Mouse (Mus musculus) brain, adult 2 months (tissue): Measurements from ENCODE around the gene Gpr12.
"Not testable (repeated sequence)": the region's sequence is repeated elsewhere in the genome, so short reads cannot be mapped to it uniquely, and the experiment has no call there.

Experiments used
- DNase-seq: peaks from one replicate; pipeline ENCODE4 v3.0.0; 2011; ENCODE audit warnings: low read depth, low spot score

The Gpr12 gene

DNA sequence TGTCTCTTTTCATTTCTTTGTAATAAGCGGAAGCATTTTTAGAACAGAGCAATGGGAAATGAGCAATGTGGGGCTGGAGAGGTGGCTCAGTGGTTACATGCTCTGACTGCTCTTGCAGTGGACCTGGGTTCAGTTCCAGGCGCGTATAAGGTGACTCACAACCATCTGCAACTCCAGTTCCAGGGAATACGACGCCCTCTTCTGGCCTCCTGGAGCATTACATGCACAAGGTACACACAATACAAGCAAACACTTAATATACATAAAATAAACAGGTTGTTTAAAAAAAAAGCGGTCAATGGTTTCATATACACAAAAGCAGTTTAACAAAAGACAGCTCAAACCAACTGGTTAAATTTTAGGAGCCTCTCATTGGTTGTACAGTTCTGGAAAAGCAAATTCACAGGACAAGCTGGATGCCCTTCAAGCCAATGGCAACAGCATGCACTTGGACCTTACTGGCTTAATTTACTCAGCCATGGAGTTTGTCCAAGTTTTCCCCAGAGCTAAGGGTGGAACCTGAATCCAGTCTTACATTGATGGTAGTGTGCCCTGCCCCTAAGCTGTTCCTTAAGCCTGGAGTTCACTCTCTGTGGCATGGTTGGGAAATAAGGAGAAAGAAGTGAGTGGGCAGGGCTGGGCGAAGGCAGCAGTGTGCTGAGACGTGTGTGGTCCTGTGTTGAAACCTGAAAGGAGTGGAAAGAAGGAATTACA lies 1.5 kb upstream of the Gpr12 start:
- no peak for DNase-seq

DNA sequence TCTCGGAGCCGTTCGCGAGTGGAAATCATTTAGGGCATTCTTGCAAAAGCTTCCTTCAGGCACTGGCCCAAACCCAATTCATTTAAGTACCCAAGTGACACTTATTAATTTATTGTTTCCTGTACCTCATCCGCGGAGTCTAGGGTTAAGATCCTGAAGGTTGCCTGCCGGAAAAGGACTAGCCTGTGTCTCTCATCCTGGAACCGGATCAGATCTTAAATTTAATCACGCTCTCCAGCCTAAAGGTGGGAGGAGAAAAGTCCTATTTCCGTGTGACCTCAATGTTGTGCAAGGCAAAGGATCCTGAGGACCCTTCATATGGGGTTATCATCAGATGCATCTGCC lies 240 bp upstream of the Gpr12 start:
- DNase-seq: no peak

DNA sequence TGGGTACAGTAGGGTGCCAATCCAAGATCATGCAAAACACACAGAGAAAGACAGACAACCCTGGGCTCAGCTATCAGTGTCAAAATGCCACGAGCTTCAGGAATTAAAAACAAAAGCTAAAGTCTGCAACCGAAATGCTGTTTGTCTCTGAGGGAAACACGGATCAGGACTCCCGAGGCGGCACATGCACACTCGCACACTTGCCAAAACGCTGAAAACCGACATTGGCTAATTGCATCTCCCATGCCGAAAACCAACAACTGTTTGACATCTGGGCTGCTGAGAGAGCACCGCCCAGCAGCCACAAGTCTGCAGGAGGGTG lies 922 bp downstream of the Gpr12 start:
- DNase-seq: peak; percentile 48

DNA sequence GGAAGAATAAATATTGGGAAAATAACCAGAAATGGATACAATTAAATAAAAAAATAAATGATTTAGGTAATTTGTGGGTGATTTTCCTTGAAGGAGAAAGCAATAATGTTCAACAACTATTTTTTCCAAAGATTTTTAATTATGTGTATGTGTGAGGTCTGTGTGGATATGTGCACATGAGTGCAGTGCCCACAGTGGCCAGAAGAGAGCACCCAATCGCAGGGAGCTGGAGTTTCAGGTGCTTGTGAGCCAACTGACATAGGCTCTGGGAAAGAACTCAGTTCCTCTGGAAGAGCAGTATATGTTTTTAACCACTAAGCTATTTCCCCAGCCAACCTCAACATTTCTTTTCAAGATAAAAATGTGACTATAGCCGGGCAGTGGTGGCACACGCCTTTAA lies 8.4 kb downstream of the Gpr12 start:
- DNase-seq: no peak

DNA sequence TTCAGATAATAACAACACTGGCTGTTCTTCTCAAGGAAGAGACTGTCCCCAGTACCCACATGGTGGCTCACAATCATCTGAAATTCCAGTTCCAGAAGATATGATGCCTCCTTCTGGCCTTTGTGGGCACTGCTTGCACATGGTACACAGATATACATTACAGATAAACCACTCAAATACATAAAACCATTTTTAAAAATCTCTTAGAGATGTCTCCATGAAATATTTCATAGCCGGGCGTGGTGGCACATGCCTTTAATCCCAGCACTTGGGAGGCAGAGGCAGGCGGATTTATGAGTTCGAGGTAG lies 12.3 kb downstream of the Gpr12 start:
- DNase-seq: not testable (repeated sequence)

DNA sequence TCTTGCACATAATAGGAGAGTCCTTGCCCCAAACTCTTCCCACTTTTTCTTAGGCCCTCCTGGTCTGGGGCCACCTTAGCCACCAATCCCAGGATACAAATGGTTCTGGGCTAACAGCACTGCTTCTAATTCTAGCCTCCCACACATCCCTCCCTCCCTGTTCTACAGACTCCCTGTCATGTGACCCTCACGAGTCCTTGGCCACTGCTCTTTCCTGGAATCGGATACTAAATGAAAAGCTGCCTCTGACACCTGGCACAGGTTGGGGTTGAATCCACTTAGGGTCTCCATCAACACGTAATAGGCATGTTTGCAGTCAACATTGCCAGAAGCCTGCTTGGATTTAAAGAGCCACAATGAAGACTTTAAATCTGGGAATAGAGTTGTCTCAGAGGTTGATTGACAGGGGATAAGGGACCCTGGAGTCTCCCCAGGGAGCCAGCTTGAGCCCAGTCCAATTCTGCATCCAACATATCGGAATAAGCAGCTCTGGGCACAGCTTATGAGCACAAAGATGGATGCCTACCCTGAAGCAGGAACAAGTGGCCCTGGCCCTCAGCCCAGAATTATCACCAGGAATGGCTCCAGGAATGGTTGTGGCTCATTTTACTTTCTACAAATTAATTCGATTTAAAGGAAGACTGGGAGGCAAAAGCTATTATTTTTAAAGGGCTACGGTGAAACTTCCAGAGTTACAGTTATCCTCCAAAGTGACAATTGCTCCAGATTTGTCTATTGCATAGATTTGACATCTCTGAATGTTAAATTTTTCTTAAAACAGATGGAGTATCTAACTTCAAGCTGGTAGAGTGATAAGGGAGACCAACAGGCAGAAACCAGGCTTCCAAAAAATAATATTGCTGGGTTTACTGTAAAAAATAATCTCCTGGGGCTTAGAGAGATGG lies 13.0 kb downstream of the Gpr12 start:
- DNase-seq: peak; percentile 74

DNA sequence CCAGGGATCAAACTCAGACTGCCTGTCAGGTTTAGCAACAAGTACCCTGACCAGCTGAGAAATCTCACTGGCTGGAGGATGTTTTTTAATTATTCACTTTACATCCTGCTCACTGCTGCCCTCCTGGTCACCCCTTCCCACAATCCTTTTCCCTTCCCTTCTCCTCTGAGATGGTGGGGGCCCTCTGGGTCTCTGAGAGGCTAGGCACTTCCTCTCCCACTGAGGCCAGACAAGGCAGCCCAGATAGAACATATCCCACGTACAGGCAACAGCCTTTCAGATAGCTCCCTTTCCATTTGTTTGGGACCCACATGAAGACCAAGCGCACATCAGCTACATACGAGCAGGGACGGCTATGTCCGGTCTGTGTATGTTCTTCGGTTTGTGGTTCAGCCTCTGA lies 14.9 kb downstream of the Gpr12 start:
- not testable (repeated sequence) for DNase-seq

DNA sequence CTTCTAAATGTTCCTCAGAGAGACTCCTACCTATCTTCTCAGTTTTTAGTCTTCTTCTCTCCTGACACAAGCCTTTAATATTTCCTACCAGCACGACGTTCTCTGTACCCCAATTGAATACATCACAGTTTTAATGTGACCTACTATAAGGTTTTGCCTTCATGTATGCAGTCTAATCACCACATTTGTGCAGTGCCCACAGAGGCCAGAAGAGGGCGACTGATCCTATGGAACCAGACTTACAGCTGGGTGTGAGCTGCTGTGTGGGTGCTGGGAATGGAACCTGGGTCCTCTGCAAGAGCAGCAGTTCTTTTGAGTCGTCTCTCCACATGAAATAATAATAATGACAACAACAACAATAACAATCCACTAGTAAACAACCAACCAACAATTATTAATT lies 18.0 kb downstream of the Gpr12 start:
- DNase-seq: no peak

DNA sequence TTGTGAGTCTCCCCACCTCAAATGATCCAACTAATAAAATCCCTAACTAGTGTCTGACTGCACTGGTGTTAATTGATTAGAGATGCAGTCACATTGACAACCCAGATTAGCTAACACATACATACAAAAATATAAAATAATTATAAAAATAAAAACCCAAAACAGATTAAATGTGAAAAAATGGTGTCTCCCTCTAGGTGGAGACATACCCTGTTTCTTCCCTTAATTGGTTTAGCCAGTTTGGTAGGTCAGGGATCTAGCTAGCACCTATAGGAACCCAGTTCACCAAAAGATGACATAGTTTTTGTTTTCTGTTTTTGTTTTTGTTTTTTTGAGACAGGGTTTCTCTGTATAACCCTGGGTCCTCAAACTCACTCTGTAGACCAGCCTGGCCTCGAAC lies 20.8 kb downstream of the Gpr12 start:
- DNase-seq: no peak

DNA sequence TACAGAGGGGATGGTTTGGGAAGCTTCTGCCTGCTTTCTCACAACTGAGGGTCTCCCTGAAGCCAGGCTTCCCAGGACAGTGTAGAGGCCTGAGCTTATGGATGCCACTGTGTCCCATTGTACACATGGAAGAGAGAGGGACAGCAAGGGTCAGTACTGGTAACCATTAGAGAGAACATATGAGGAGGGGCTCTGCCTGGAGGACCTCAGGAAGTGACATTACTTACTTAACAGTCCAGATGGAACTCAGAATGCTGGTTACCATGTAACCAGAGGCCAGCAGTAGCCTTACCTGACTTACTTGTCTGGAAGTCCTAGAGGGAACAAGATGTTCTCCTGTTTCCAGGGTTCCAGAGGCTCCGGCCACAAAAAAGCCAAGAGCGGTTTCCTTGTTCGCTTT lies 29.2 kb downstream of the Gpr12 start, which contains the start of gene Gm3415:
Gene Gm3415 (plus strand): TSS at position 301 of the 400 bp plus-strand sequence.
- not testable (repeated sequence) for DNase-seq

DNA sequence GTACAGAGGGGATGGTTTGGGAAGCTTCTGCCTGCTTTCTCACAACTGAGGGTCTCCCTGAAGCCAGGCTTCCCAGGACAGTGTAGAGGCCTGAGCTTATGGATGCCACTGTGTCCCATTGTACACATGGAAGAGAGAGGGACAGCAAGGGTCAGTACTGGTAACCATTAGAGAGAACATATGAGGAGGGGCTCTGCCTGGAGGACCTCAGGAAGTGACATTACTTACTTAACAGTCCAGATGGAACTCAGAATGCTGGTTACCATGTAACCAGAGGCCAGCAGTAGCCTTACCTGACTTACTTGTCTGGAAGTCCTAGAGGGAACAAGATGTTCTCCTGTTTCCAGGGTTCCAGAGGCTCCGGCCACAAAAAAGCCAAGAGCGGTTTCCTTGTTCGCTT lies 47.7 kb downstream of the Gpr12 start, which contains the start of gene Gm3409:
Gene Gm3409 (plus strand): TSS at position 301 of the 400 bp plus-strand sequence.
- DNase-seq: not testable (repeated sequence)
